Mouse (Mus musculus): ENCODE results near the gene Slc6a6. TPM values are rescaled to one million over a fixed set of nuclear protein-coding genes. Genes with fewer than 3 reads are reported as not detected.

Gene Slc6a6
- 1,000 to 10,000 TPM in 22 of 26 experiments, 100 to 1,000 TPM in 4; 867 to 1,969 (median 1,342) TPM for total RNA-seq (2018; cell fraction: chromatin; rRNA removed)
- 100 to 1,000 TPM; 407 to 728 (median 545) TPM for total RNA-seq (2018; cell fraction: cytosol; rRNA removed)
- 1,000 to 10,000 TPM in 22 of 26 experiments, 100 to 1,000 TPM in 4; 893 to 1,549 (median 1,266) TPM for total RNA-seq (2018; cell fraction: nucleus; rRNA removed)
- polyA plus RNA-seq (2018) = 290 to 451 TPM (median 423 TPM) in 3 replicates

GRCm38 (mm10) chr6:91683602-91684473, at the start of gene Slc6a6:
Gene Slc6a6 (plus strand): TSS chr6:91684053.
- H3K36me3 ChIP-seq (ENCODE audit: inconsistent target) = peaks cover 5% of the 10 kb centered on the region; the same call in 1 of the 2 replicates
- peak within 1 kb of the TSS; percentile 94 for H3K4me3 ChIP-seq (ENCODE audit: inconsistent target)
- peak within 1 kb of the TSS; percentile 97 for H3K27ac ChIP-seq
- WGBS (ENCODE audit: missing documents) = under 1% methylated on average over 28 of the region's 69 CpGs
- peaks cover 47% of the 10 kb centered on the region for H3K79me2 ChIP-seq (ENCODE audit: inconsistent target)

- no peaks in the 10 kb centered on the region for H3K36me3 ChIP-seq (ENCODE audit: inconsistent target)
- WGBS (ENCODE audit: missing documents) = 60% methylated on average over 2 of the region's 2 CpGs
- no peaks in the 10 kb centered on the region for H3K79me2 ChIP-seq (ENCODE audit: inconsistent target)
- no peak overlapping the region for H3K27ac ChIP-seq
- H3K4me3 ChIP-seq (ENCODE audit: inconsistent target) = no peak overlapping the region
Measured at GRCm38 (mm10) chr6:91634417-91634816, 49.4 kb upstream of the Slc6a6 start.

- Histone ChIP-seq H3K36me3 (ENCODE audit: inconsistent target) (no peaks in the 10 kb centered on the region), H3K4me3 (ENCODE audit: inconsistent target) (no peak overlapping the region), H3K79me2 (ENCODE audit: inconsistent target) (no peaks in the 10 kb centered on the region), H3K27ac (no peak overlapping the region)
- WGBS (ENCODE audit: missing documents) = 100% methylated on average over 2 of the region's 2 CpGs
Measured at GRCm38 (mm10) chr6:91634876-91635275, 49.0 kb upstream of the Slc6a6 start.

DNA sequence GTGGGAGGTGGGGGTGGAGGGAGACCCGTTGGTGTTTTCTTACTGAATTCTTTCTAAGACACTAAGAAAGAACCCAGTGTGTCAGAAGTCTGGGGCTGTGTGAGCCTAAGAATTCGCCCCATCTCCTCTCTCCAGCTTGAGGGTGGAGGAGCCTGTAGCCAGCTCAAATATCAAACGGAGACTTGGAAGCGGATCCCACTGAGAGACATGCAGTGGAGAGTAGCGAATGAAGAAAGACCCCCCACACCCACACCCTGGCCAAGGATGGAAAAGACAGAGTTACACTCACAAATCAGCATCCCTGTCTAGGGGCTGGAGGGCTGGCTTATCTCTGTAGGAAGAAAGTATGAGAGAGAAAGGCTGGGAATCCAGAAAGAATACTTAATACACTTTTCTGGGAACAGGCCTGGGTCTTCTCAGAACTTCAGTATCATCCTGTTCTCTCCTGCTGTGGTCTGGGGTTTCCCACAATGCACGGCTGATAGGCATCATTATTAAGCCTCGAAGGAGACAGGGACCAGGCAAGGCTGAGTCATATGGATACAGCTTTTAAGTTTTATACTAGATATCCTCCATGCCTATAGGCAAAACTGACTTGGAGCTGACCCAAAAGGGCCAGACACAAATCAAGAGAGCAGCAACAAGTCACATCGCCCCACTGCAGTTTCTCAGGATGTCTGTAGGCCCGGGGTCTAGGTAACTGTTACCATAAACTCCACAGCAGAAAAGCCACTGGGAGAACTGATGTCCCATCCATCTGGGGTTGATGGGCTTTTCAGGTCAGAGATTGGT, 45.5 kb upstream of the Slc6a6 start:
- Histone ChIP-seq H3K4me3 (ENCODE audit: inconsistent target) (no peak overlapping the region), H3K79me2 (ENCODE audit: inconsistent target) (no peaks in the 10 kb centered on the region), H3K36me3 (ENCODE audit: inconsistent target) (no peaks in the 10 kb centered on the region), H3K27ac (no peak overlapping the region)
- 79% methylated on average over 9 of the region's 9 CpGs for WGBS (ENCODE audit: missing documents)

- WGBS (ENCODE audit: missing documents) = 79% methylated on average over 5 of the region's 5 CpGs
- no peaks in the 10 kb centered on the region for H3K36me3 ChIP-seq (ENCODE audit: inconsistent target)
Measured at GRCm38 (mm10) chr6:91643011-91643410, 40.8 kb upstream of the Slc6a6 start.

GRCm38 (mm10) chr6:91643416-91643921, 40.4 kb upstream of the Slc6a6 start:
- WGBS (ENCODE audit: missing documents) = 89% methylated on average over 2 of the region's 2 CpGs
- Histone ChIP-seq H3K4me3 (ENCODE audit: inconsistent target) (no peak overlapping the region), H3K36me3 (ENCODE audit: inconsistent target) (no peaks in the 10 kb centered on the region), H3K79me2 (ENCODE audit: inconsistent target) (no peaks in the 10 kb centered on the region), H3K27ac (no peak overlapping the region)

More at GRCm38 (mm10) chr6:91643011-91643410, 40.8 kb upstream of the Slc6a6 start:
- Histone ChIP-seq H3K79me2 (ENCODE audit: inconsistent target) (no peaks in the 10 kb centered on the region), H3K4me3 (ENCODE audit: inconsistent target) (no peak overlapping the region), H3K27ac (no peak overlapping the region)

DNA sequence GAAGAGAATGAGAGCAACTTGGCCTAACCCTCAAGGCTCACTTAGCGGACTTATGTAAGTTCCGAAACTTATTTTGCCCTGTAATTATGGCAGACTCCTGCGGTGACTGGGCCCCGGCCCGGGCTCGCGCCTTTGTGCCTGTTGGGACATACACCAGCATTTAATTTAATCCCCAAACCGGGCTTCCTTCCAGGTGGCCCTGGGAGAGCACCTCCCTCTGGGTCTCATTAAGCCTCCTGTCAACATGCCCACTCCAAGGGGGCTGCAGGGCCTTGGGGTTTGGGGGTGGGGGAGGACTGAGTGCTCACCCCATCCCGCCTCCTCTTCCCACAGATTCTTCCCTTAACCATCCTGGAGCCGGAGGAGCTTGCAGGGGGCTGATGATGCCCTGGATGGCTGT, 37.8 kb upstream of the Slc6a6 start:
- WGBS (ENCODE audit: missing documents) = 96% methylated on average over 10 of the region's 10 CpGs
- no peaks in the 10 kb centered on the region for H3K36me3 ChIP-seq (ENCODE audit: inconsistent target)
- no peak overlapping the region for H3K4me3 ChIP-seq (ENCODE audit: inconsistent target)
- no peak overlapping the region for H3K27ac ChIP-seq
- no peaks in the 10 kb centered on the region for H3K79me2 ChIP-seq (ENCODE audit: inconsistent target)

GRCm38 (mm10) chr6:91646822-91647221, 37.0 kb upstream of the Slc6a6 start:
- 82% methylated on average over 4 of the region's 4 CpGs for WGBS (ENCODE audit: missing documents)
- Histone ChIP-seq H3K27ac (no peak overlapping the region), H3K36me3 (ENCODE audit: inconsistent target) (no peaks in the 10 kb centered on the region), H3K79me2 (ENCODE audit: inconsistent target) (no peaks in the 10 kb centered on the region), H3K4me3 (ENCODE audit: inconsistent target) (no peak overlapping the region)

- Histone ChIP-seq H3K36me3 (ENCODE audit: inconsistent target) (no peaks in the 10 kb centered on the region), H3K4me3 (ENCODE audit: inconsistent target) (no peak overlapping the region), H3K79me2 (ENCODE audit: inconsistent target) (no peaks in the 10 kb centered on the region), H3K27ac (no peak overlapping the region)
- WGBS (ENCODE audit: missing documents) = 71% methylated on average over 9 of the region's 9 CpGs
Measured at GRCm38 (mm10) chr6:91647385-91647791, 36.5 kb upstream of the Slc6a6 start.

- no peaks in the 10 kb centered on the region for H3K36me3 ChIP-seq (ENCODE audit: inconsistent target)
- no peak overlapping the region for H3K27ac ChIP-seq
- H3K79me2 ChIP-seq (ENCODE audit: inconsistent target) = no peaks in the 10 kb centered on the region
- H3K4me3 ChIP-seq (ENCODE audit: inconsistent target) = no peak overlapping the region
- WGBS (ENCODE audit: missing documents) = 89% methylated on average over 9 of the region's 9 CpGs
Measured at GRCm38 (mm10) chr6:91650255-91650654, 33.6 kb upstream of the Slc6a6 start.

DNA sequence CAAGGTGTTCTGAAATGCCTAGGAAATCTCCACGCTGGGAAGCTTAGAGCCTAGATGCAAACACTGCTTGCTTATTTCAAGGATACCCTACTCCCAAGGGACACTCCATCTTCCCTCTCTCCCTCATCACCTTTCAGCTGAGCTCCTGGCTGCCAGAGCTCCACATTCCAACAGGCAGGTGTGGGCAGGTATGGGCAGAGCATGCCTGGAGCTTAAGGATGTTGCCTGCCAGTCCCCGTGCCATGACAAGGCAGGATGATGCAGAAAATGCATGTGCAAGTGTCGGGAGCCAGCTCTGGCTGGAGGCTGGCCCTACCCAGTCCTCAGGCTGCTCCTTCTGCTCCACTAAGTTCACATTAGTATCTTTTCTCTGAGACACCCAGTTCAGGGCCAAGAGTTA, 31.6 kb upstream of the Slc6a6 start:
- Histone ChIP-seq H3K4me3 (ENCODE audit: inconsistent target) (no peak overlapping the region), H3K79me2 (ENCODE audit: inconsistent target) (no peaks in the 10 kb centered on the region), H3K36me3 (ENCODE audit: inconsistent target) (no peaks in the 10 kb centered on the region), H3K27ac (no peak overlapping the region)
- 93% methylated on average over 2 of the region's 3 CpGs for WGBS (ENCODE audit: missing documents)

GRCm38 (mm10) chr6:91655244-91655643, 28.6 kb upstream of the Slc6a6 start:
- Histone ChIP-seq H3K79me2 (ENCODE audit: inconsistent target) (no peaks in the 10 kb centered on the region), H3K27ac (no peak overlapping the region), H3K4me3 (ENCODE audit: inconsistent target) (no peak overlapping the region), H3K36me3 (ENCODE audit: inconsistent target) (no peaks in the 10 kb centered on the region)
- WGBS (ENCODE audit: missing documents) = 95% methylated on average over 3 of the region's 3 CpGs

- WGBS (ENCODE audit: missing documents) = 94% methylated on average over 6 of the region's 6 CpGs
- Histone ChIP-seq H3K79me2 (ENCODE audit: inconsistent target) (no peaks in the 10 kb centered on the region), H3K4me3 (ENCODE audit: inconsistent target) (no peak overlapping the region), H3K36me3 (ENCODE audit: inconsistent target) (no peaks in the 10 kb centered on the region), H3K27ac (no peak overlapping the region)
Measured at GRCm38 (mm10) chr6:91655874-91656433, 27.9 kb upstream of the Slc6a6 start.

DNA sequence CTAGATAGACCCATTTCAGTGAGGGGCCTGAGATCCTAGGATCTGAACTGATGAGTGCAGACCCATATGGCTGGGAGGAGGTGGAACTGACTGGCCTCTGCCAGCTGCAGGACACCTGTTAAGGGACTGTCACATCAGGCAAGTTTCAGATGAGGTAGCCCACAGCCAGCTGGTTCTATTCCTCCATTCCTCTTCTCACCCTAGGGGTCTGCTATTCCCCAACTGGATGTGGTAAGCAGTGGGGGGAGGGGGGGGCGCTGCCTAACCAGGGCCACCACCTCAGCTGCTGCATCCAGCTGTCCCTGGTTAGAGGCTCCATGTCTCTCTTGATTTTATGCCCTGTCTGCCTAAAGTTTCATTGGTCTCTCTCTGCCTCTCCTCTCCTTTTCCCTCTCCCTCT, 25.6 kb upstream of the Slc6a6 start:
- WGBS (ENCODE audit: missing documents) = 86% methylated on average over 1 of the region's 1 CpGs
- Histone ChIP-seq H3K4me3 (ENCODE audit: inconsistent target) (no peak overlapping the region), H3K27ac (no peak overlapping the region), H3K79me2 (ENCODE audit: inconsistent target) (no peaks in the 10 kb centered on the region), H3K36me3 (ENCODE audit: inconsistent target) (no peaks in the 10 kb centered on the region)
